Mouse (Mus musculus) spleen, adult 2 months (tissue): ENCODE measurements around the gene Gjb6.

Source experiments
- CTCF ChIP-seq: fragments of 200-500 bp; IDR thresholded peaks from 2 replicates; pipeline ENCODE4 v1.5.1; 2011; ENCODE audit warnings: mild to moderate bottlenecking, inconsistent platforms; ENCODE audit not compliant: insufficient read depth, insufficient read length, insufficient replicate concordance; ENCODE audit errors: extremely low read depth
- POLR2A ChIP-seq: fragments of 200-500 bp; IDR thresholded peaks from 2 replicates; pipeline ENCODE4 v1.6.1; 2011; ENCODE audit warnings: low read depth, low read length, inconsistent platforms

DNA sequence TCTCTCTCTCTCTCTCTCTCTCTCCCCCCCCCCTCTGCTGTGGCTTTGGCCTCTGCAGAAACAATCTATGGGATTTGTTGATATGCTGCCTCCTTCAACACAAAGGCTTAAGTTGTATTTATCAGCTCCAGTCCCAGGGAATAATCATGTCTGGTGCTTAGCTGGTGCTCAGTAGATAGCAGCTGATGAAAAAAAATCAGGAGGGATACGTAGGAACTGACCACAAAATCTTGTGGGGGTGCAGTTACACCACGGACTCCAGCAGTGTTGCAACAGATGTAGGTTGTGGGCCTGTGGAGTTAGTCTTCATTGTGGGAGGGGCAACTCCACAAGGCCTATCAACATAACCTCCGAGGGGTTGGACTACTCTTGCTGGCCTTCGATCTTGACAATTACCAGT, 37.6 kb downstream of the Gjb6 start:
- TF ChIP-seq POLR2A (no peak), CTCF (no peak)
